Mouse (Mus musculus): ENCODE data around the gene Gpc5.

GRCm38 (mm10) chr14:116553316-116553715, 1461.3 kb downstream of the Gpc5 start:
- TF ChIP-seq TAL1 (IDR thresholded peaks at IDR 0.05; ENCODE audit: low read length) = no peak
- no peak for TF ChIP-seq GATA1 (IDR thresholded peaks at IDR 0.05; ENCODE audit: low read length)
